Mouse (Mus musculus) MEL (cell line): Measurements from ENCODE around the gene Gbp8.
"Not testable (repeated sequence)": the region's sequence is repeated elsewhere in the genome, so short reads cannot be mapped to it uniquely, and the experiment has no call there.

Experiments
- CTCF ChIP-seq, 3 experiments: IDR thresholded peaks in 2 of 3; conservative IDR thresholded peaks in 1 of 3; 2 replicates each; pipeline ENCODE4 v1.5.1; 2011 to 2012; ENCODE audit warnings: low read length in 3 of 3, low read depth in 2 of 3, mild to moderate bottlenecking in 2 of 3, improper control_type of control experiment in 1 of 3, inconsistent platforms in 1 of 3, mixed read lengths in 1 of 3, moderate library complexity in 1 of 3; ENCODE audit not compliant: control insufficient read depth in 1 of 3, insufficient read depth in 1 of 3, poor library complexity in 1 of 3, severe bottlenecking in 1 of 3
- E2F4 ChIP-seq: IDR thresholded peaks from 2 replicates; pipeline ENCODE4 v1.6.1; 2011; ENCODE audit warnings: low read depth, low read length, improper control_type of control experiment, borderline replicate concordance
- GABPA ChIP-seq: IDR thresholded peaks from 2 replicates; pipeline ENCODE4 v1.6.1; 2012; ENCODE audit warnings: low read depth, mild to moderate bottlenecking, inconsistent platforms, low read length, improper control_type of control experiment, moderate library complexity
- GATA1 ChIP-seq: IDR thresholded peaks from 2 replicates; pipeline ENCODE4 v1.6.1; 2011; ENCODE audit warnings: low read depth, low read length, improper control_type of control experiment
- JUND ChIP-seq: IDR thresholded peaks from 2 replicates; pipeline ENCODE4 v1.6.1; 2011; ENCODE audit warnings: low read depth, mild to moderate bottlenecking, improper control_type of control experiment, low read length
- MXI1 ChIP-seq: IDR thresholded peaks from 2 replicates; pipeline ENCODE4 v1.6.1; 2011; ENCODE audit warnings: mild to moderate bottlenecking, low read depth, low read length, improper control_type of control experiment
- POLR2A ChIP-seq, 2 experiments: IDR thresholded peaks; 2 replicates each; pipeline ENCODE4 v1.6.1; 2011 to 2012; ENCODE audit warnings: low read length in 2 of 2, mild to moderate bottlenecking in 2 of 2, control low read depth in 1 of 2, improper control_type of control experiment in 1 of 2, low read depth in 1 of 2, moderate library complexity in 1 of 2; ENCODE audit not compliant: control insufficient read depth in 1 of 2, insufficient read depth in 1 of 2, poor library complexity in 1 of 2
- POLR2AphosphoS2 ChIP-seq: IDR thresholded peaks from 2 replicates; pipeline ENCODE4 v1.6.1; 2011; ENCODE audit warnings: low read length, improper control_type of control experiment
- SIN3A ChIP-seq: IDR thresholded peaks from 2 replicates; pipeline ENCODE4 v1.6.1; 2012; ENCODE audit warnings: low read length, improper control_type of control experiment, inconsistent platforms
- TBP ChIP-seq: IDR thresholded peaks from 2 replicates; pipeline ENCODE4 v1.8.0; 2011; ENCODE audit warnings: low read depth, low read length, improper control_type of control experiment

DNA sequence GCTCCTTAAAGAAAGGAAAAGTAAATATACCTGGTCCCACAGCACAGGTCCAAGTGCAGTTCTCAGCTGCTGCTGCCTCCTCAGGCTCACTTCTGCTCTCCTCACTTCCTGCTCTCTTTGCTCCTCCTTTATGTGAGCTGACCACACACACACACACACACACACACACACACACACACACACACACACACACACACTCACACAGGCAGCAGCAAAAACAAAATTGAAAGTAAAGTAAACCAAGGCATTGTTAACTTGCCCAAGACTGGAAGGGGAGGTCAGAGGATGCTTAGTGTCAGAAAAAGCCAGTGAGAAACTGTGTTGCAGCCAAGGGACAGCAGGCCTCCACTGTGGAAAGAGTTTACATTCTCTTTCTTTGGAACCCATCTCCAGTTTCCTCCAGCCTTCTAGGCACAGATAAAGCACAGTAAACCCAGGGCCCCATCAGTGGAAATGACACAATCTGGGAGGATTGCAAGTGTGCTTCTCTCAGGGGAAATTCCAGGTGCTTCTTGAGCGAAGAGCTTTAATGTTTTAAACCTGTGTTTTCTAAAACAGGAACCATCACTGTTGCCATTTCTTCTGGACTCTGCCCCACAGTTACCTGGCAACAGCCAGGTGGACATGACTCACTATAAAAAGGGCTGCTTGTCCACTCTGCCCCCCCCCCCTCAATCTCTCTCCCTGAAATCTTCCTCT lies 85.7 kb downstream of the Gbp8 start:
- TF ChIP-seq SIN3A; CTCF (IDR thresholded peaks at IDR 0.05 in 2 of 3, conservative IDR thresholded peaks at IDR 0.05 in 1 of 3; ENCODE audit: control insufficient read depth in 1 of 3, insufficient read depth in 1 of 3, low read depth in 2 of 3, low read length in 3 of 3, poor library complexity in 1 of 3, severe bottlenecking in 1 of 3); POLR2A (IDR thresholded peaks at IDR 0.05; ENCODE audit: control insufficient read depth in 1 of 2, insufficient read depth in 1 of 2, low read depth in 1 of 2, low read length in 2 of 2, poor library complexity in 1 of 2); TBP; E2F4; GATA1; POLR2AphosphoS2; MXI1; JUND; GABPA: not testable (repeated sequence)
